Mouse (Mus musculus) fat pad, adult 2 months (tissue): Measurements from ENCODE around the gene Olfr685.

Source experiments
- DNase-seq: peaks from one replicate; pipeline ENCODE4 v3.0.0-alpha.2; 2011; ENCODE audit warnings: low read depth, low spot score; ENCODE audit errors: extremely low read depth

Olfr685 gene

GRCm38 (mm10) chr7:105185912-105186311 lies at the start of gene Olfr685:
Gene Olfr685, minus strand, starts transcription at chr7:105186012.
- DNase-seq: no peak

- no peak for DNase-seq
These were observed 43.6 kb upstream of the Olfr685 start for GRCm38 (mm10) chr7:105229386-105229785.

- DNase-seq: no peak
These were observed 42.3 kb upstream of the Olfr685 start for GRCm38 (mm10) chr7:105228138-105228537.

GRCm38 (mm10) chr7:105226703-105227102 lies 40.9 kb upstream of the Olfr685 start:
- no peak for DNase-seq

- DNase-seq: no peak
These were observed 40.3 kb upstream of the Olfr685 start for GRCm38 (mm10) chr7:105226072-105226471.

- DNase-seq: no peak
These were observed 32.5 kb upstream of the Olfr685 start for GRCm38 (mm10) chr7:105218281-105218680.

GRCm38 (mm10) chr7:105214761-105215160 lies 28.9 kb upstream of the Olfr685 start:
- no peak for DNase-seq

GRCm38 (mm10) chr7:105207385-105207784 lies 21.6 kb upstream of the Olfr685 start, which contains the start of gene Olfr686:
Gene Olfr686, minus strand, starts transcription at chr7:105207485.
- no peak for DNase-seq

GRCm38 (mm10) chr7:105170773-105171172 lies 15.0 kb downstream of the Olfr685 start:
- DNase-seq: no peak

- DNase-seq: no peak
These were observed 22.3 kb downstream of the Olfr685 start, which contains the start of gene Olfr684 for GRCm38 (mm10) chr7:105163553-105163952. Gene Olfr684, minus strand, starts transcription at chr7:105163653.

GRCm38 (mm10) chr7:105146912-105147311 lies 38.9 kb downstream of the Olfr685 start, which contains the start of gene Olfr683:
Gene Olfr683, minus strand, starts transcription at chr7:105147012.
- no peak for DNase-seq

GRCm38 (mm10) chr7:105141275-105141674 lies 44.5 kb downstream of the Olfr685 start:
- no peak for DNase-seq
